10 mouse cellular contexts compared by ENCODE assay signal in genomic region chr7:66528881-66529280, GRCm38 (mm10).
DNase-seq lines count a peak whose midpoint lies in the region; ATAC-seq and TF ChIP-seq lines count a peak whose summit lies in the region.
"Had no signal": no experiment of that assay in that cellular context is flagged by ENCODE, and none has a peak within 500 bp of the region (broad histone marks: within the 10 kb centered on the region; RNA-seq: fewer than 3 reads in every experiment).

No protein-coding gene starts in this region.

- H3K4me3 ChIP-seq in thymus, adult 2 months (ENCODE audit: control insufficient read depth, insufficient read depth, low read length): no peak overlapping the region
- H3K4me3 ChIP-seq: heart, embryonic 13.5 days; megakaryocyte, embryonic 14.5 days had no signal

- H3K4me1 ChIP-seq in thymus, adult 2 months (replicated peaks; ENCODE audit: control insufficient read depth, insufficient read depth, low read length): no peaks in the 10 kb centered on the region
- H3K4me1 ChIP-seq: megakaryocyte, embryonic 14.5 days had no signal

- TF ChIP-seq CTCF in thymus, adult 2 months (IDR thresholded peaks at IDR 0.05; ENCODE audit: borderline replicate concordance, control insufficient read depth, extremely low read depth, insufficient read depth, low read length, poor library complexity): no peak

- no peak overlapping the region for H3K27ac ChIP-seq in thymus, adult 2 months (ENCODE audit: control insufficient read depth, insufficient read depth, low read length)
- H3K27ac ChIP-seq: heart, embryonic 13.5 days had no signal

- H3K36me3 ChIP-seq in thymus, adult 2 months (ENCODE audit: control insufficient read depth, insufficient read depth, low read length): no peaks in the 10 kb centered on the region
- H3K36me3 ChIP-seq: heart, embryonic 13.5 days had no signal

- TF ChIP-seq POLR2A in thymus, adult 2 months (IDR thresholded peaks at IDR 0.05; ENCODE audit: control insufficient read depth, extremely low read depth, insufficient read depth, low read length, poor library complexity): no peak

- no peak for ATAC-seq in monocyte, adult 5-6 weeks (replicated peaks; ENCODE audit: insufficient number of reproducible peaks, low FRiP score, low TSS enrichment, poor library complexity, severe bottlenecking)

- H3K27me3 ChIP-seq in thymus, adult 2 months (ENCODE audit: control insufficient read depth, insufficient read depth, low read length): no peaks in the 10 kb centered on the region
- H3K27me3 ChIP-seq: heart, embryonic 13.5 days had no signal

- 85% methylated on average over 4 of the region's 4 CpGs for WGBS in thymus, adult 2 months

- DNase-seq in urinary bladder, postnatal 25 days (ENCODE audit: low spot score): peak; percentile 51
- no peak for DNase-seq in urinary bladder, adult 2 months (ENCODE audit: low spot score)
- DNase-seq in heart, adult 8-10 months (ENCODE audit: low spot score): peak; percentile 59
- DNase-seq in lung, adult 18-20 months: peak; percentile 70 to 72
- peak; percentile 76 to 77 for DNase-seq in urinary bladder, postnatal 4 days (ENCODE audit: low spot score in 2 of 2)
- DNase-seq in retina, embryonic 14.5 days (ENCODE audit: low spot score): no peak
- DNase-seq in thymus, adult 2 months: no peak

Comparison
In these comparisons a context has a peak if more than half of its experiments do, and no peak if none do; other contexts are left out.
1. DNase-seq: peak in urinary bladder, postnatal 25 days (single experiment), heart, adult 8-10 months (single experiment), lung, adult 18-20 months (2 of 2) and urinary bladder, postnatal 4 days (2 of 2); none in urinary bladder, adult 2 months (single experiment), retina, embryonic 14.5 days (single experiment) and thymus, adult 2 months (single experiment).